Mouse (Mus musculus) cerebellum, postnatal 4 days (tissue): ENCODE data around the gene Mepce.
"Not testable (repeated sequence)": the region's sequence is repeated elsewhere in the genome, so short reads cannot be mapped to it uniquely, and the experiment has no call there.

Source experiments
- DNase-seq, 2 experiments: peaks; one replicate each; pipeline ENCODE4 v3.0.0; 2022; ENCODE audit warnings: low spot score in 2 of 2, mixed read lengths in 1 of 2

The Mepce gene

GRCm38 (mm10) chr5:137787151-137787928, at the start of gene Mepce, which contains the start of gene Zcwpw1:
Gene Mepce, minus strand, starts transcription at chr5:137787655.
Gene Zcwpw1, plus strand, starts transcription at chr5:137787798.
- DNase-seq = peak; percentile 96 to 98

- DNase-seq = not testable (repeated sequence)
Observed at GRCm38 (mm10) chr5:137837110-137837509, 49.7 kb upstream of the Mepce start.

- DNase-seq = no peak
Observed at GRCm38 (mm10) chr5:137836611-137837010, 49.2 kb upstream of the Mepce start.

GRCm38 (mm10) chr5:137835966-137836520, 48.6 kb upstream of the Mepce start, which contains the start of gene Pilra:
Gene Pilra, minus strand, starts transcription at chr5:137836281.
- not testable (repeated sequence) for DNase-seq

GRCm38 (mm10) chr5:137833500-137833899, 46.0 kb upstream of the Mepce start:
- no peak for DNase-seq

GRCm38 (mm10) chr5:137831506-137831905, 44.1 kb upstream of the Mepce start:
- no peak for DNase-seq

GRCm38 (mm10) chr5:137831106-137831505, 43.7 kb upstream of the Mepce start:
- no peak for DNase-seq

GRCm38 (mm10) chr5:137830238-137830637, 42.8 kb upstream of the Mepce start:
- DNase-seq = no peak

- no peak for DNase-seq
Observed at GRCm38 (mm10) chr5:137828694-137829093, 41.2 kb upstream of the Mepce start.

- no peak for DNase-seq
Observed at GRCm38 (mm10) chr5:137826421-137826820, 39.0 kb upstream of the Mepce start.

GRCm38 (mm10) chr5:137825971-137826370, 38.5 kb upstream of the Mepce start:
- DNase-seq = no peak

GRCm38 (mm10) chr5:137825030-137825429, 37.6 kb upstream of the Mepce start:
- no peak for DNase-seq

- DNase-seq = no peak
Observed at GRCm38 (mm10) chr5:137823455-137824045, 36.1 kb upstream of the Mepce start.

- DNase-seq = no peak
Observed at GRCm38 (mm10) chr5:137822602-137823001, 35.1 kb upstream of the Mepce start.

GRCm38 (mm10) chr5:137822126-137822525, 34.7 kb upstream of the Mepce start:
- no peak for DNase-seq

GRCm38 (mm10) chr5:137817466-137818222, 30.2 kb upstream of the Mepce start:
- DNase-seq = no peak

GRCm38 (mm10) chr5:137808316-137808715, 20.9 kb upstream of the Mepce start:
- no peak for DNase-seq

- DNase-seq = no peak
Observed at GRCm38 (mm10) chr5:137806158-137806557, 18.7 kb upstream of the Mepce start.

- DNase-seq = no peak
Observed at GRCm38 (mm10) chr5:137800917-137801316, 13.5 kb upstream of the Mepce start.

- DNase-seq = no peak
Observed at GRCm38 (mm10) chr5:137796606-137797005, 9.2 kb upstream of the Mepce start.

- DNase-seq = no peak
Observed at GRCm38 (mm10) chr5:137791553-137791952, 4.1 kb upstream of the Mepce start.

GRCm38 (mm10) chr5:137788946-137789531, 1.6 kb upstream of the Mepce start:
- no peak for DNase-seq
